14 mouse cellular contexts compared by ENCODE assay signal in genomic region chr1:89998076-89998475, GRCm38 (mm10). TPM values are rescaled to one million over a fixed set of nuclear protein-coding genes. Genes with fewer than 3 reads are reported as not detected.
DNase-seq lines count a peak whose midpoint lies in the region; ATAC-seq and TF ChIP-seq lines count a peak whose summit lies in the region.
"Had no signal": no experiment of that assay in that cellular context is flagged by ENCODE, and none has a peak within 500 bp of the region (broad histone marks: within the 10 kb centered on the region; RNA-seq: fewer than 3 reads in every experiment).

No protein-coding gene starts in this region.

- intact Hi-C loops in heart, adult 2 months (cut with DNase I): no loop called here

- H3K4me3 ChIP-seq in heart, adult 2 months: no peak overlapping the region
- H3K4me3 ChIP-seq in limb, embryonic 13.5 days: no peak overlapping the region
- H3K4me3 ChIP-seq in forebrain, embryonic 13.5 days: no peak overlapping the region
- H3K4me3 ChIP-seq: megakaryocyte, embryonic 14.5 days; myocyte had no signal

- H3K27ac ChIP-seq in heart, adult 2 months: peak overlapping the region; percentile 93
- H3K27ac ChIP-seq in limb, embryonic 13.5 days: no peak overlapping the region
- H3K27ac ChIP-seq in forebrain, embryonic 13.5 days: no peak overlapping the region
- H3K27ac ChIP-seq: hindbrain, postnatal 0 days had no signal

- 0 out of 2 replicates have a peak, but pooled peaks have one; percentile 10 for TF ChIP-seq POLR2A in heart, adult 2 months (IDR thresholded peaks at IDR 0.05; ENCODE audit: insufficient read depth, low read depth, low read length)

- H3K4me2 ChIP-seq in limb, embryonic 13.5 days (replicated peaks): no peak overlapping the region
- no peak overlapping the region for H3K4me2 ChIP-seq in forebrain, embryonic 13.5 days

- no peaks in the 10 kb centered on the region for H3K79me2 ChIP-seq in heart, adult 2 months (replicated peaks; ENCODE audit: control insufficient read depth, insufficient read depth, low read length)

- H3K36me3 ChIP-seq in heart, adult 2 months (ENCODE audit: control insufficient read depth, insufficient read depth, low read length): peaks cover 2% of the 10 kb centered on the region; the same call in 1 of the 2 replicates
- H3K36me3 ChIP-seq in limb, embryonic 13.5 days: no peaks in the 10 kb centered on the region
- no peaks in the 10 kb centered on the region for H3K36me3 ChIP-seq in forebrain, embryonic 13.5 days (ENCODE audit: poor library complexity, severe bottlenecking)

- no peak for TF ChIP-seq CTCF in heart, adult 2 months (IDR thresholded peaks at IDR 0.05)

- no peaks in the 10 kb centered on the region for H3K9me3 ChIP-seq in limb, embryonic 13.5 days
- H3K9me3 ChIP-seq in forebrain, embryonic 13.5 days (replicated peaks): no peaks in the 10 kb centered on the region
- H3K9me3 ChIP-seq: megakaryocyte, embryonic 14.5 days had no signal

- H3K4me1 ChIP-seq in heart, adult 2 months (ENCODE audit: control insufficient read depth, insufficient read depth, low read length): peaks cover 14% of the 10 kb centered on the region; the same call in 1 of the 2 replicates
- no peaks in the 10 kb centered on the region for H3K4me1 ChIP-seq in limb, embryonic 13.5 days
- H3K4me1 ChIP-seq in forebrain, embryonic 13.5 days: no peaks in the 10 kb centered on the region
- H3K4me1 ChIP-seq: megakaryocyte, embryonic 14.5 days had no signal

- H3K9ac ChIP-seq in heart, adult 2 months (ENCODE audit: low read depth, low read length): no peak overlapping the region
- no peak overlapping the region for H3K9ac ChIP-seq in limb, embryonic 13.5 days
- H3K9ac ChIP-seq in forebrain, embryonic 13.5 days: no peak overlapping the region

- 40% methylated on average over 7 of the region's 7 CpGs for WGBS in heart, adult 2 months
- 27% methylated on average over 7 of the region's 7 CpGs for WGBS in limb, embryonic 13.5 days
- WGBS in forebrain, embryonic 13.5 days: 67% methylated on average over 7 of the region's 7 CpGs

- H3K27me3 ChIP-seq in heart, adult 2 months (ENCODE audit: control insufficient read depth, insufficient read depth, low read length): peaks cover under 1% of the 10 kb centered on the region; the same call in 1 of the 2 replicates
- H3K27me3 ChIP-seq in limb, embryonic 13.5 days: peaks cover 38% of the 10 kb centered on the region
- H3K27me3 ChIP-seq in forebrain, embryonic 13.5 days: peaks cover 80% of the 10 kb centered on the region

- TF ChIP-seq EP300 in heart, adult 2 months (IDR thresholded peaks at IDR 0.05; ENCODE audit: insufficient read depth, low read depth, low read length): no peak

- DNase-seq in kidney, postnatal 4 days: peak; percentile 13 to 24
- DNase-seq in kidney, adult 18-20 months: no peak
- DNase-seq in embryo, embryonic 10.5 days (ENCODE audit: low spot score): peak; percentile 47
- peak in 1 of 2 experiments; percentile 39 for DNase-seq in heart, adult 2 months
- DNase-seq in adrenal gland, postnatal 10 days: no peak
- DNase-seq: cerebellum, adult 9-10 months; thymus, postnatal 4 days had no signal

- peak; percentile 54; the same call in 1 of the 2 replicates for ATAC-seq in limb, embryonic 13.5 days (ENCODE audit: low FRiP score, low read depth)
- no peak for ATAC-seq in forebrain, embryonic 13.5 days
- ATAC-seq: hindbrain, postnatal 0 days had no signal

RNA-seq across cellular contexts. Expression of gene Asb18, which starts 16.4 kb away (rescaled TPM):
- 10 to 100 TPM; 20.7 to 22.9 TPM for total RNA-seq in heart, adult 2 months (2021)
- 35.3 and 38.2 TPM in 2 replicates for polyA plus RNA-seq in heart, adult 2 months (2012; rRNA removed)
- polyA plus RNA-seq in limb, embryonic 13.5 days (2015; fragmentation: Nextera tagmentation; extraction: Ambion mirVana): 0.10 and 0.13 TPM in 2 replicates
- 0.14 and 0.19 TPM in 2 replicates for polyA plus RNA-seq in forebrain, embryonic 13.5 days (2015; fragmentation: Nextera tagmentation; extraction: Ambion mirVana)
- 1 to 10 TPM in 1 of 2 experiments, not detected in 1; 1.5 TPM for total RNA-seq in adrenal gland, postnatal 10 days (2021)
- total RNA-seq: liver, adult 2 months had no signal
- polyA plus RNA-seq: large intestine, adult 2 months; liver, adult 2 months had no signal

Comparison
In these comparisons a context has a peak if more than half of its experiments do, and no peak if none do; other contexts are left out.
1. DNase-seq: peak in kidney, postnatal 4 days (2 of 2) and embryo, embryonic 10.5 days (single experiment); none in kidney, adult 18-20 months (single experiment) and adrenal gland, postnatal 10 days (single experiment).
2. RNA of gene Asb18, which starts 16.4 kb away (polyA plus RNA-seq): 35.3 to 38.2 TPM in heart, adult 2 months; 0.14 to 0.19 TPM in forebrain, embryonic 13.5 days and 0.10 to 0.13 TPM in limb, embryonic 13.5 days; every median in the first group is over 10 times any median in the second.